Mouse (Mus musculus): ENCODE results near the gene Acsl5.

DNA sequence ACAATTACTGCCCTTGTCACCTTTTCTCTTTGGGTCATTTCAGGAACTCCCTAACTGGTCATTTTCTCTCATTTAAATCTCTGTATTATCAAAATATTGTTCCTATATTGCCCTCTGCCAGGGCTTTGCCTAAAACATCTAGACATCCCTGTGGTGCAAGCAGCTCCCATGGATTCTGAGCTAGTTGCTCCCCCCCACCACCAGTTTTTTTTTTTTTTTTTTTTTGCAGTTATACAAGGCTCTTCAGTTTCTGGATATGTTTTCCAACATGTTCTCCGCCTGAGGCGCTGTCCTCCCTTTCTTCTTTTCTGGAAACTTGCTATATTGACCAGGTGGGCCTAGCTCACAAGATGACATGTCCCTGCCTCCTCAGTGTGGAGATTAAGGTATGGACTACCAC lies 61.9 kb downstream of the Acsl5 start:
- TF ChIP-seq POLR2A (IDR thresholded peaks at IDR 0.05; ENCODE audit: insufficient read depth, low read depth, low read length) (no peak), CTCF (IDR thresholded peaks at IDR 0.05; ENCODE audit: insufficient read depth, low read depth, low read length) (no peak)
